Mouse (Mus musculus): ENCODE measurements around the gene Tmem266. TPM values are rescaled to one million over a fixed set of nuclear protein-coding genes. Genes with fewer than 3 reads are reported as not detected.
A peak's percentile ranks its signal among the peaks of the same experiment; 100 is the strongest.

Gene Tmem266
- polyA plus RNA-seq (2011; ENCODE audit: insufficient read depth, insufficient read length, low read depth, missing spikeins): 0.36 and 1.1 TPM in 2 replicates

GRCm38 (mm10) chr9:55326515-55327233, at the start of gene Tmem266, which contains the start of gene Nrg4:
TSS of gene Tmem266 (plus strand) at chr9:55326913.
TSS of gene Nrg4 (minus strand) at chr9:55326844.
- peaks cover 4% of the 10 kb centered on the region; the same call in 1 of the 2 replicates for H3K27me3 ChIP-seq (ENCODE audit: control insufficient read depth, insufficient read depth, low read length, poor library complexity, severe bottlenecking)
- H3K9me3 ChIP-seq (replicated peaks; ENCODE audit: control insufficient read depth, insufficient read depth, low read length, poor library complexity, severe bottlenecking): no peaks in the 10 kb centered on the region
- H3K4me1 ChIP-seq (ENCODE audit: control insufficient read depth, insufficient read depth, low read length): no peaks in the 10 kb centered on the region
- H3K9ac ChIP-seq (ENCODE audit: low read depth, poor library complexity, severe bottlenecking): peak within 1 kb of the TSS; percentile 80
- H3K27ac ChIP-seq (ENCODE audit: insufficient read depth, low read length): no peak within 1 kb of the TSS
- TF ChIP-seq CTCF (IDR thresholded peaks at IDR 0.05; ENCODE audit: low read depth, low read length): no peak
- TF ChIP-seq EP300 (IDR thresholded peaks at IDR 0.05; ENCODE audit: insufficient read depth, low read depth, low read length): no peak
- TF ChIP-seq POLR2A (IDR thresholded peaks at IDR 0.05; ENCODE audit: insufficient read depth, low read length): no peak
- no peaks in the 10 kb centered on the region for H3K36me3 ChIP-seq (ENCODE audit: control insufficient read depth, insufficient read depth, low read length, poor library complexity, severe bottlenecking)
- peak within 1 kb of the TSS; percentile 91 for H3K4me3 ChIP-seq (ENCODE audit: low read depth, low read length)

- Histone ChIP-seq H3K27me3 (ENCODE audit: control insufficient read depth, insufficient read depth, low read length, poor library complexity, severe bottlenecking) (no peaks in the 10 kb centered on the region), H3K9me3 (replicated peaks; ENCODE audit: control insufficient read depth, insufficient read depth, low read length, poor library complexity, severe bottlenecking) (no peaks in the 10 kb centered on the region), H3K27ac (ENCODE audit: insufficient read depth, low read length) (no peak overlapping the region), H3K4me1 (ENCODE audit: control insufficient read depth, insufficient read depth, low read length) (no peaks in the 10 kb centered on the region), H3K4me3 (ENCODE audit: low read depth, low read length) (no peak overlapping the region), H3K36me3 (ENCODE audit: control insufficient read depth, insufficient read depth, low read length, poor library complexity, severe bottlenecking) (no peaks in the 10 kb centered on the region), H3K9ac (ENCODE audit: low read depth, poor library complexity, severe bottlenecking) (no peak overlapping the region)
- TF ChIP-seq EP300 (IDR thresholded peaks at IDR 0.05; ENCODE audit: insufficient read depth, low read depth, low read length): no peak
- no peak for TF ChIP-seq POLR2A (IDR thresholded peaks at IDR 0.05; ENCODE audit: insufficient read depth, low read length)
- TF ChIP-seq CTCF (IDR thresholded peaks at IDR 0.05; ENCODE audit: low read depth, low read length): no peak
Measured at GRCm38 (mm10) chr9:55277562-55277961, 49.2 kb upstream of the Tmem266 start.

- Histone ChIP-seq H3K27ac (ENCODE audit: insufficient read depth, low read length) (no peak overlapping the region), H3K9me3 (replicated peaks; ENCODE audit: control insufficient read depth, insufficient read depth, low read length, poor library complexity, severe bottlenecking) (no peaks in the 10 kb centered on the region), H3K27me3 (ENCODE audit: control insufficient read depth, insufficient read depth, low read length, poor library complexity, severe bottlenecking) (no peaks in the 10 kb centered on the region), H3K9ac (ENCODE audit: low read depth, poor library complexity, severe bottlenecking) (no peak overlapping the region), H3K4me3 (ENCODE audit: low read depth, low read length) (no peak overlapping the region), H3K4me1 (ENCODE audit: control insufficient read depth, insufficient read depth, low read length) (no peaks in the 10 kb centered on the region), H3K36me3 (ENCODE audit: control insufficient read depth, insufficient read depth, low read length, poor library complexity, severe bottlenecking) (no peaks in the 10 kb centered on the region)
- TF ChIP-seq EP300 (IDR thresholded peaks at IDR 0.05; ENCODE audit: insufficient read depth, low read depth, low read length): no peak
- no peak for TF ChIP-seq CTCF (IDR thresholded peaks at IDR 0.05; ENCODE audit: low read depth, low read length)
Measured at GRCm38 (mm10) chr9:55279114-55279825, 47.4 kb upstream of the Tmem266 start.

GRCm38 (mm10) chr9:55283516-55283915, 43.2 kb upstream of the Tmem266 start:
- H3K4me3 ChIP-seq (ENCODE audit: low read depth, low read length): no peak overlapping the region

GRCm38 (mm10) chr9:55285197-55285596, 41.5 kb upstream of the Tmem266 start:
- no peak overlapping the region for H3K9ac ChIP-seq (ENCODE audit: low read depth, poor library complexity, severe bottlenecking)
- TF ChIP-seq CTCF (IDR thresholded peaks at IDR 0.05; ENCODE audit: low read depth, low read length): no peak
- TF ChIP-seq EP300 (IDR thresholded peaks at IDR 0.05; ENCODE audit: insufficient read depth, low read depth, low read length): no peak
- TF ChIP-seq POLR2A (IDR thresholded peaks at IDR 0.05; ENCODE audit: insufficient read depth, low read length): no peak
- H3K4me3 ChIP-seq (ENCODE audit: low read depth, low read length): no peak overlapping the region
- H3K9me3 ChIP-seq (replicated peaks; ENCODE audit: control insufficient read depth, insufficient read depth, low read length, poor library complexity, severe bottlenecking): no peaks in the 10 kb centered on the region
- H3K27ac ChIP-seq (ENCODE audit: insufficient read depth, low read length): no peak overlapping the region
- H3K27me3 ChIP-seq (ENCODE audit: control insufficient read depth, insufficient read depth, low read length, poor library complexity, severe bottlenecking): no peaks in the 10 kb centered on the region
- H3K4me1 ChIP-seq (ENCODE audit: control insufficient read depth, insufficient read depth, low read length): no peaks in the 10 kb centered on the region
- no peaks in the 10 kb centered on the region for H3K36me3 ChIP-seq (ENCODE audit: control insufficient read depth, insufficient read depth, low read length, poor library complexity, severe bottlenecking)

More at GRCm38 (mm10) chr9:55283516-55283915, 43.2 kb upstream of the Tmem266 start:
- TF ChIP-seq EP300 (IDR thresholded peaks at IDR 0.05; ENCODE audit: insufficient read depth, low read depth, low read length) (no peak), CTCF (IDR thresholded peaks at IDR 0.05; ENCODE audit: low read depth, low read length) (no peak), POLR2A (IDR thresholded peaks at IDR 0.05; ENCODE audit: insufficient read depth, low read length) (no peak)
- Histone ChIP-seq H3K4me1 (ENCODE audit: control insufficient read depth, insufficient read depth, low read length) (no peaks in the 10 kb centered on the region), H3K27me3 (ENCODE audit: control insufficient read depth, insufficient read depth, low read length, poor library complexity, severe bottlenecking) (no peaks in the 10 kb centered on the region), H3K36me3 (ENCODE audit: control insufficient read depth, insufficient read depth, low read length, poor library complexity, severe bottlenecking) (no peaks in the 10 kb centered on the region), H3K9me3 (replicated peaks; ENCODE audit: control insufficient read depth, insufficient read depth, low read length, poor library complexity, severe bottlenecking) (no peaks in the 10 kb centered on the region), H3K9ac (ENCODE audit: low read depth, poor library complexity, severe bottlenecking) (no peak overlapping the region), H3K27ac (ENCODE audit: insufficient read depth, low read length) (no peak overlapping the region)
